Mouse (Mus musculus): ENCODE measurements around the gene Nol12. TPM values are rescaled to one million over a fixed set of nuclear protein-coding genes. Genes with fewer than 3 reads are reported as not detected.
A peak's percentile ranks its signal among the peaks of the same experiment; 100 is the strongest.

The Nol12 gene
- 7.3 and 11.7 TPM in 2 replicates for polyA plus RNA-seq (2012; rRNA removed)

DNA sequence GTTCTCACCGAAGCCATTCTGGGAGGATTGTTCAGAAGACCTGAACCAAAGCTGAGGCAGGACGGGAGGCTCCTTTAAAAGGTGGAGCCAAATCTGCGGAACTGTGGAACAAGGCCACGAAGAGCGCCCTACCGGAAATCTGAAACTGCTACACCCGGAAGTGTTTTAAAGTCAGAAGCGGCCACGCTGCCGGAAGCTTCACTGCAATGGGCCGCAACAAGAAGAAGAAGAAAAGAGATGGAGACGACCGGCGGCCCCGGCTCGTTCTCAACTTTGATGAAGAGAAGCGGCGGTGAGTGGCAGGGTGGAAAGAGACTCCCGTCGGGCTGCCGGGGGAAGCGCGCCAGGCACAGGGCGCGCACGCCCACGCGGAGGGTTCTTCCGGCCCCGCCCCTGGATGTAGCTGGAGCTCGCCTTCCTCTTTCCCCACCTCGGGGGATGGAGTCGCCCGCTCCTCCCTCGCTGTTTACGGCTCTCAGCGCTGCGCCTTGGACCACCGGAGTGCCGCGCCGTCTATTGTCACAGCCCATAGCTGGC lies at the start of gene Nol12:
Gene Nol12, plus strand, starts transcription at position 150 of the 537 bp plus-strand sequence.
- Histone ChIP-seq H3K27ac (ENCODE audit: insufficient read depth, low read depth, low read length) (peak within 1 kb of the TSS; percentile 68), H3K27me3 (ENCODE audit: control insufficient read depth, insufficient read depth, low read length) (no peaks in the 10 kb centered on the region), H3K4me3 (ENCODE audit: low read depth, low read length) (peak within 1 kb of the TSS; percentile 97), H3K36me3 (ENCODE audit: control insufficient read depth, insufficient read depth, low read length) (peaks cover 7% of the 10 kb centered on the region; the same call in 1 of the 2 replicates), H3K4me1 (ENCODE audit: control insufficient read depth, insufficient read depth, insufficient read length, low read length) (peaks cover 2% of the 10 kb centered on the region; the same call in 1 of the 2 replicates)
- TF ChIP-seq POLR2A (IDR thresholded peaks at IDR 0.05; ENCODE audit: low read depth, low read length), result peak; percentile 48; the same call in 1 of the 2 replicates
- TF ChIP-seq CTCF (IDR thresholded peaks at IDR 0.05; ENCODE audit: extremely low read depth, insufficient read length, insufficient replicate concordance, low read depth, low read length), result peak; percentile 10; the same call in 1 of the 2 replicates
- WGBS, result under 1% methylated on average over 42 of the region's 42 CpGs

- TF ChIP-seq CTCF (IDR thresholded peaks at IDR 0.05; ENCODE audit: extremely low read depth, insufficient read length, insufficient replicate concordance, low read depth, low read length), result no peak
- TF ChIP-seq POLR2A (IDR thresholded peaks at IDR 0.05; ENCODE audit: low read depth, low read length), result no peak
- 53% methylated on average over 13 of the region's 13 CpGs for WGBS
- peaks cover 2% of the 10 kb centered on the region; the same call in 1 of the 2 replicates for H3K4me1 ChIP-seq (ENCODE audit: control insufficient read depth, insufficient read depth, insufficient read length, low read length)
These were observed 45.3 kb upstream of the Nol12 start for GRCm38 (mm10) chr15:78889401-78889853.

DNA sequence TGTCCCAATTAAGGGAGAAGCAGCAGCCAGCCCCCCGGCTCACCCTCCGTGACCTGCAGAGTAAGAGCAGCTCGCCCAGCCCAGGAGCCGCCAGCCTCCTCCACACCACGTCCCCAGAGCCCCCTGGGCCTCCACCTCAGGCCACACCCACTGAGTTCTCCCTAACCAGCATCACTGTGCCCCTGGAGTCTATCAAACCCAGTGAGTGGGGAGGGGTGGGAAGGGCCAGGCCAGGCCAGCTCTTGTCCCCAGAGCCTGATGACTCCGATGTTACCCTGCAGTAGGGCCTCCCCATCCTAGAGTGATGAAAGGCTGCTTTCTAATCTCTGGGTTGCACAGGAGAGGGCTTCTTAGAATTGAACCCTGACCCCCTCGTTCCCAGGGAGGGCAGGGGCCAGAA lies 42.3 kb upstream of the Nol12 start:
- no peaks in the 10 kb centered on the region for H3K27me3 ChIP-seq (ENCODE audit: control insufficient read depth, insufficient read depth, low read length)
- no peak overlapping the region for H3K27ac ChIP-seq (ENCODE audit: insufficient read depth, low read depth, low read length)
- H3K4me3 ChIP-seq (ENCODE audit: low read depth, low read length), result no peak overlapping the region
- 72% methylated on average over 7 of the region's 7 CpGs for WGBS
- peaks cover 62% of the 10 kb centered on the region for H3K36me3 ChIP-seq (ENCODE audit: control insufficient read depth, insufficient read depth, low read length)
- TF ChIP-seq CTCF (IDR thresholded peaks at IDR 0.05; ENCODE audit: extremely low read depth, insufficient read length, insufficient replicate concordance, low read depth, low read length) (no peak), POLR2A (IDR thresholded peaks at IDR 0.05; ENCODE audit: low read depth, low read length) (no peak)
- H3K4me1 ChIP-seq (ENCODE audit: control insufficient read depth, insufficient read depth, insufficient read length, low read length), result peaks cover 27% of the 10 kb centered on the region

More at GRCm38 (mm10) chr15:78889401-78889853, 45.3 kb upstream of the Nol12 start:
- Histone ChIP-seq H3K4me3 (ENCODE audit: low read depth, low read length) (no peak overlapping the region), H3K27me3 (ENCODE audit: control insufficient read depth, insufficient read depth, low read length) (no peaks in the 10 kb centered on the region), H3K27ac (ENCODE audit: insufficient read depth, low read depth, low read length) (no peak overlapping the region), H3K36me3 (ENCODE audit: control insufficient read depth, insufficient read depth, low read length) (peaks cover 85% of the 10 kb centered on the region)

GRCm38 (mm10) chr15:78894726-78895125 lies 40.0 kb upstream of the Nol12 start:
- Histone ChIP-seq H3K4me1 (ENCODE audit: control insufficient read depth, insufficient read depth, insufficient read length, low read length) (peaks cover 34% of the 10 kb centered on the region), H3K36me3 (ENCODE audit: control insufficient read depth, insufficient read depth, low read length) (peaks cover 44% of the 10 kb centered on the region), H3K4me3 (ENCODE audit: low read depth, low read length) (0 out of 2 replicates have a peak overlapping the region, but pooled peaks have one; percentile 18), H3K27ac (ENCODE audit: insufficient read depth, low read depth, low read length) (peak overlapping the region; percentile 49; the same call in 1 of the 2 replicates), H3K27me3 (ENCODE audit: control insufficient read depth, insufficient read depth, low read length) (no peaks in the 10 kb centered on the region)
- TF ChIP-seq POLR2A (IDR thresholded peaks at IDR 0.05; ENCODE audit: low read depth, low read length) (no peak), CTCF (IDR thresholded peaks at IDR 0.05; ENCODE audit: extremely low read depth, insufficient read length, insufficient replicate concordance, low read depth, low read length) (no peak)
- 75% methylated on average over 13 of the region's 13 CpGs for WGBS

- TF ChIP-seq POLR2A (IDR thresholded peaks at IDR 0.05; ENCODE audit: low read depth, low read length), result no peak
- TF ChIP-seq CTCF (IDR thresholded peaks at IDR 0.05; ENCODE audit: extremely low read depth, insufficient read length, insufficient replicate concordance, low read depth, low read length), result no peak
- peak overlapping the region; percentile 58; the same call in 1 of the 2 replicates for H3K27ac ChIP-seq (ENCODE audit: insufficient read depth, low read depth, low read length)
- peaks cover 36% of the 10 kb centered on the region for H3K4me1 ChIP-seq (ENCODE audit: control insufficient read depth, insufficient read depth, insufficient read length, low read length)
These were observed 39.0 kb upstream of the Nol12 start for GRCm38 (mm10) chr15:78895741-78896140.

GRCm38 (mm10) chr15:78896149-78896548 lies 38.6 kb upstream of the Nol12 start:
- TF ChIP-seq CTCF (IDR thresholded peaks at IDR 0.05; ENCODE audit: extremely low read depth, insufficient read length, insufficient replicate concordance, low read depth, low read length) (no peak), POLR2A (IDR thresholded peaks at IDR 0.05; ENCODE audit: low read depth, low read length) (no peak)
- Histone ChIP-seq H3K27ac (ENCODE audit: insufficient read depth, low read depth, low read length) (peak overlapping the region; percentile 58), H3K4me1 (ENCODE audit: control insufficient read depth, insufficient read depth, insufficient read length, low read length) (peaks cover 40% of the 10 kb centered on the region), H3K4me3 (ENCODE audit: low read depth, low read length) (no peak overlapping the region), H3K36me3 (ENCODE audit: control insufficient read depth, insufficient read depth, low read length) (peaks cover 35% of the 10 kb centered on the region), H3K27me3 (ENCODE audit: control insufficient read depth, insufficient read depth, low read length) (no peaks in the 10 kb centered on the region)
- WGBS, result 82% methylated on average over 3 of the region's 3 CpGs

More at GRCm38 (mm10) chr15:78895741-78896140, 39.0 kb upstream of the Nol12 start:
- H3K27me3 ChIP-seq (ENCODE audit: control insufficient read depth, insufficient read depth, low read length), result no peaks in the 10 kb centered on the region
- H3K4me3 ChIP-seq (ENCODE audit: low read depth, low read length), result no peak overlapping the region
- peaks cover 39% of the 10 kb centered on the region for H3K36me3 ChIP-seq (ENCODE audit: control insufficient read depth, insufficient read depth, low read length)
- WGBS, result 67% methylated on average over 2 of the region's 2 CpGs

DNA sequence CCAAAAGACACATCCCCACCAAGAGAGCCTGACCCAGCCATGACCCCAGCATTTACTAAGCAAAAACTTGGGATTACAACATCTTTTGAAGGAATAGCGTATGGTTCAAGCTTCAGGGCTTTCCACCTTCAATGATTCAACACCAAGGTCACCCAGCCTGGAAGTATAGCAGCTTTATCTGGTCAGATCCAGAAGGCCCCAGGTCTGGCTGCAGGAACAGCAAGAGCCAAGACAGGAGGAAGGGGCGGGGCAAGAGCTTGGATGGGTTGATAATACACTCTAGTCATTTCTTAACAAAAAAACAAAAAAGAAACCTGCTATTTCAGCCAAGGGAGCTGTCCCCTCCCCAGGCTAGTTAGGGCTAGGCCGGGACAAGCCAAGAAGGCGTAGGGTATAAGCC lies 37.2 kb upstream of the Nol12 start:
- Histone ChIP-seq H3K27me3 (ENCODE audit: control insufficient read depth, insufficient read depth, low read length) (no peaks in the 10 kb centered on the region), H3K4me3 (ENCODE audit: low read depth, low read length) (no peak overlapping the region), H3K27ac (ENCODE audit: insufficient read depth, low read depth, low read length) (peak overlapping the region; percentile 62), H3K4me1 (ENCODE audit: control insufficient read depth, insufficient read depth, insufficient read length, low read length) (peaks cover 42% of the 10 kb centered on the region), H3K36me3 (ENCODE audit: control insufficient read depth, insufficient read depth, low read length) (peaks cover 21% of the 10 kb centered on the region)
- WGBS, result 86% methylated on average over 4 of the region's 4 CpGs
- TF ChIP-seq CTCF (IDR thresholded peaks at IDR 0.05; ENCODE audit: extremely low read depth, insufficient read length, insufficient replicate concordance, low read depth, low read length) (no peak), POLR2A (IDR thresholded peaks at IDR 0.05; ENCODE audit: low read depth, low read length) (no peak)
